Mouse (Mus musculus) telencephalon, adult 2 months (tissue): ENCODE measurements around the gene Fndc11.

Source experiments
- DNase-seq: peaks from one replicate; pipeline ENCODE4 v3.0.0-alpha.2; 2011; ENCODE audit warnings: low read depth, low spot score

Fndc11 gene

DNA sequence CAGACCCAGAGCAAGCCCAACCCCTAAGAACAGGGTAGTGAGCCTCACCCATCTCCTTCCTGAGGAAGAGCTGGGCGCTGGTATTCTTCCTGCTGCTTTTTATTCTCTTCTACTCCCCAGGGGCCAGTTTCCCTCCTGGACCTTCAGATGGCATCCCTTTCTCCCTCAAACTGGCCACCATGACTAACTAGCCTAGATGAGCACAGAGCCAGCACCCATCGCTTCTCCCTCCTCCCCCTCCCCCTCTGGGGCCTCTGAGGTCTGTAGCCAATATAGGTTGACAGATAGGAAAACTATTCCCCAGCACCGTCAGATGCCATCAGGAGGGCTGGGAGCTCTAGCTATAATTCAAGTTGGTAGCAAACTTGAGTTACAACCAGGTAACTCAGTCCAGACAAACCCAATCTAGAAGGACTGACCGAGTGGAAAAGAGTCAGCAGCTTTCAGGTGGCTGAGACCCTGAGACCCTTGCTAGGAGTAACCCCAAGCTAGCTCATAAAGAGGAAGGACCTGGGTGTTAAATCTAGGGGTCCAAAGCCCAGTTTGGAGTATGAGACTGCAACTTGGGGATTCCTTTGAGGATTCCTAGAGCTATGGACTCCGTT, 830 bp upstream of the Fndc11 start:
- no peak for DNase-seq

DNA sequence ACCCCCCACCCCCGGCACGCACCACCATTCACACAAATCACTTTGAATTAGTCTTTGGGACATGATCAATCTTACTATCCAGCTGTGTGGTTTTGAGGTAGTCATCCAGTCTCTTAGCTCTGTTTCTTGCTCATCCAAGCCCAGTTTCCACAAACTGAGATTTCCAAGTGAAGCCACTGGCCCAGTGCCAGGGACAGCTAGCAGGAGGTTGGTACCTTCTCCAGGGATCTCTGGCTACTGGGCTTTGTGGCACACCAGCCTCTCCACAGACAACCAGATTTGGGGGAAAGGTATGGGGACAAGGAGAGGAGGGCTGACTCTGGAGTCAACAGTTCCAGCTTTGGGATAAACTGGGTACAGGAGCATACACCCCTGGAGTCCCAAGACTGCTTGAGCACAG, 548 bp downstream of the Fndc11 start:
- DNase-seq: no peak

DNA sequence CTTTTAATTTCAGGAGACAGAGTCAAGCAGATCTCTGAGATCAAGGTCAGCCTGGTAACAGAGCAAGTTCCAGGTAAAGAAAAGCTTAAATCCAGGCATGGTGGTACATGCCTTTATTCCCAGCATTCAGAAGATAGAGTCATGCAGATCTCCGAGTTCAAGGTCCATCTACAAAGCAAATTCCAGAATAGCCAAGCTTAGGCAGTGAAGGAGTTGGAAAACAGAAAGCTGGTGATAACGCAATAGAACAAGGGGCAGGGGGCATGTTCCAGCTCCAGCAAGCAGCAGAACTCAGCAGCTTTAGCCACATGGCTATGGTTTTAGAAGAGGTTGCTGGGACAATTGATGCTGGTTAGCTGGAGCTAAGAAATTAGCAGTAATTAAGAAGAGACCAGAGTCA, 5.2 kb downstream of the Fndc11 start:
- DNase-seq: no peak

DNA sequence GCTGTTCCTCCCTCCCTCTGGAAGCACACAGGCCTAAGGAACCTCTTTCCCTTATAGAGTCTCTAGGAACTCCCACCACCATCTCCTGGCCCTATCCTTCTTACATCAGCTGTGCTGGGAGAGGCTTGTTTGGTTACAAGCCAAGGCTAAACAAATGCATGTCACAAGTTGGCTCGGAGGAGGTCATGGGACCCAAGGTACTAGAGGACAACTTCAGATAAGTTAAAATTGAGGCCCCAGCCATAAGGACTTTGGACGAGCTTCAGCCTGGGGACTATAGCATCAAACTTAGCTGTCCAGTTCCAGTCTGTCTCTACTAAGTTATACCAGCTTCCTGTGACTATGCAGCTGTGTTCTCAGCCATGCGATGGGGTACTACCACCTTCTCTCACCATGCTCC, 7.3 kb downstream of the Fndc11 start:
- DNase-seq: no peak

DNA sequence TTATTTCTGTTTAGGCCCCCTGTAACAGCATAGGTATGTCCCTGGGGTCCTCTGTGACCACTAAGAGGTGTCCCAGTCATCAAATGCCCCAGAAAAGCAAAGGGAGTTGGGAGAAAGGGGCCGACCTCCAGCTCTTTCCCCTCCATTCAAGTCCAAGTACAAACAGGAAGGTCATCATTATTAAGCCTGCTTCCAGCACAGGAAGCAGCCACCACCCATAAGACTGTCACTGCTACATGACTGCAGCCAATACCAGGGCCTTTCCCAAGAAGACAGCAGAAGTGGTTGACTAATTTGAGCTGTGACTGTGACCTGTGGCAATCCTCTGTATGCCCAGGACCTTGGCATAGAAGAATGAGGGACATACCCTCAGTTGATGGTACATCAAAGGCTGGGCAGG, 8.5 kb downstream of the Fndc11 start:
- no peak for DNase-seq

DNA sequence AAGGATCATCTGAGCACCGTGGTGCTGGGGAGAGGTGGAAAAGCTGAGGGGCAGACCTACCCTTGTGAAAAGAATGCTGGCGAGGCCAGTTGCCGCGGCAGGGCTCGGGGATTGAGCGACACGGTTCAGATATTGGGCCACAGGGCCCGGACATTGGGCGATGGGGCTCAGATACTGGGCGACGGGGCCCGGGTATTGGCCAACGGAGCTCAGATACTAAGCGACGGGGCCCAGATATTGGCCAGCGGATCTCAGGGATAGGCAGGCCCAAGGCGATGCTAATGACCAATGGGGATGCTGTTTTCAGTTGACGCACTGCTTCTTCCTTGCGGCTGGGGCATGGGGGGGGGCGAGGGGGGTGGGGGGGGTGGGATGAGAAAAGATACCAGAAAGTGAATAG, 11.4 kb downstream of the Fndc11 start:
- no peak for DNase-seq

DNA sequence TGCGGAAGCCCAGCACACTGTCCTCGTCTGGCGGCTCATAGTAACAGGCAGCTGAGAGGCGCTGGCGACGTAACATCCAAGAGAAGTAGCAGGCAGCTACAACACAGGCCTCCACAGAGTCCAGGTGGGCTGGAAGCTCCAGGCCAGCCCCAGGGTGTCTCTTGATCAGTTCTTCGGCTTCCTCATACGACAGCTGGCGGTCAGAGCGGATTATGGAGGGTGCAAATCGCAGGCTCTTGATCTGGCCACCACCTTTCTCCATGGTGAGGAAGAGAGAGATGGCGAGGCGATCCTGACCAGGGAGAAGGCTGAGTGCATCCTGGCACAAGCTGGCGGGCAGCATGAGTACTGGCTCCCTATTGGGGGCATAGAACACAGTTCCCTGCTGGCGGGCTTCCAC, 13.6 kb downstream of the Fndc11 start:
- no peak for DNase-seq

DNA sequence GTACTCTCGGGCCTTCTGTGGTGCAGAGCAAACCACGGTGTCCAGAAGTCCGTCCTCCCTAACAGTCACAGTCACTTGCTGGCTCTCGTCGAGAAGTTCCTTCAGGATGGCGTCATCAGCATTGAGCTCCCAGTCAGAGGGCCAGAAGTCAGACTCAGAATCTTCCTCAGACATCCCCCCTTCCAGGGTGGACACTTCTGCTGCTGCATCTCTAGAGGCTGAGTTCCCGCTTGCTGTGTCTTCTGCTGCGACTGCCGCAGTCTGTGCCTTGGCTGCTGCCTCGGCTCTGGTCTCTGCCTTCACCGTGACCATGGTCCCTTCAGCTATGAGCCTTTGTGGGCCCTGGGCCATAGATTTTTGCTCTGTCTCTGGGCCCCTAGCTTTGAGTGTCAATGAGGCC, 14.9 kb downstream of the Fndc11 start:
- no peak for DNase-seq

DNA sequence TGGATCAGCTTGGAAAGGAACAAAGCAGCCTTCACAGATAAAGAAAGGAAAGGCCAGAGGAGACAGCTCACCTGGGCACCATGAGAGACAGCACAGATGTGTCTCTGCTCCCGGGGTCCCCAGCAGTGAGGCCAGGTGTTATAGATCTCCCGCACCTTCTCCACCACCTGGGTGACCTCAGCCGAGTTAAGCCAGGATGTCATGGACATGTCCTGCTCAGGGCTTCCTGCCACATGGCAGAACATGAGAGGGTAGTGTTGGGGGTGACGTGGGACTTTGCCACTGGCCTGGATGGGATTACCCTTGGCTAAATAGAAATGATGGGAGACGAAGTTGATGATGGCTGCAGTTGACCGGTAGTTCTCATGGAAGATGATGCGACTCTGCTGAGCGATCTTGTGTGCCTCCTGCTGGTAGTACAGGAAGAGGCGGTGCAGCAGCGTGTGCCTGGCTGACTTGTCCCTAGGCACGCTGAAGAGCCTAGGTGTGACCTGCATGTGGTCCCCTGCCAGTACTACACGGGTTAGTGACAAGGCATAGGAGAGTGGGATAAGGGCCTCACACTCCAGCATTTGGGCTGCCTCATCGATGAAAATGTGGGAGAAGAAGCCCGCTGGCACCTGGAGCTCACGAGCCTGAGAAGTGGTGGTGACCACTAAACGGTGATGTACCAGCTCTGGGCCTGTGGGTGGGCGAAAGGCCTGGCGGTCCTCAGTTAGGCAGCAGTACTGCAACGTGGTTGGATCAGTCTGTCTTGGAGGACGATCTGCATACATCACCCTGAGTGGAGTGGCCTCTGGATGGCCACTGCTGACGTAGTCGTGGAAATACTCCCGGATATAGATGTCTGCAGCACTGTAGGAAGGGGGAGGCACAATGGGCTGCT, 16.1 kb downstream of the Fndc11 start:
- no peak for DNase-seq

DNA sequence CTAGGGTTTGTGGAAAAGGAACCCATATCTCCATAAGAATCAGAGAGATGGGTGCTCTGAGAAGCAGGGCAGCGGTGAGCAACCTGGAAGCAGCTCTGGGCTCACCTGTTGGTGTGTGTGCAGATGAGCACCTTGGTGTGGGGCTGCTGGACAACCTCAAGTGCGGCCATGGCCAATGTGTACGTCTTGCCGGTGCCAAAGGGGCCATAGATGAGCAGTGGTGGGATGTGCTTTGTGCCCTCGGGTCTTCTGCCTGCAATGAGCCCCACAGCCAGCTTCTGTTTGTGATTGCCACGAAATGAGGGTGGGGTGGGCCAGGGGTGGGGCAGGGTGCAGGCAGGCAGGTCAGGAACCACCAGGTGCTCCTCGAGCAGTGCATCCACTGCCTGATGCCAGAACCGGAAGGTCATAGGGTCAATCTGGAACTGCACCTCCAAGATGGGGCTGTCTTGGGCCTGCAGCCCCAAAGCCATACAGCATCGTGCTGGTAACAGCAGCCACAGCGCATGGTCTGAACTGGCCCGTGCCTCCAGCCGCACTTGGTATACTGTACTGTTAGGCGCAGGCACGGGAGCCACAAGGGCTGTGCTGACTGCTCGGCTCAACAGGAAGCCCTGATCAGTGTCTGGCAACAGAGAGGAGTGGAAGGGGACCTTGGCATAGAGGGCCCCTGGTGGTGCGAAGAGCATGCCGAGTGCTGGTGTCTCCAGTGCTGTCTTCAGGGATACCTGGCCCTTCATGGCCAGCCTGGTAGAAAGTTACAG, 17.6 kb downstream of the Fndc11 start:
- DNase-seq: no peak

DNA sequence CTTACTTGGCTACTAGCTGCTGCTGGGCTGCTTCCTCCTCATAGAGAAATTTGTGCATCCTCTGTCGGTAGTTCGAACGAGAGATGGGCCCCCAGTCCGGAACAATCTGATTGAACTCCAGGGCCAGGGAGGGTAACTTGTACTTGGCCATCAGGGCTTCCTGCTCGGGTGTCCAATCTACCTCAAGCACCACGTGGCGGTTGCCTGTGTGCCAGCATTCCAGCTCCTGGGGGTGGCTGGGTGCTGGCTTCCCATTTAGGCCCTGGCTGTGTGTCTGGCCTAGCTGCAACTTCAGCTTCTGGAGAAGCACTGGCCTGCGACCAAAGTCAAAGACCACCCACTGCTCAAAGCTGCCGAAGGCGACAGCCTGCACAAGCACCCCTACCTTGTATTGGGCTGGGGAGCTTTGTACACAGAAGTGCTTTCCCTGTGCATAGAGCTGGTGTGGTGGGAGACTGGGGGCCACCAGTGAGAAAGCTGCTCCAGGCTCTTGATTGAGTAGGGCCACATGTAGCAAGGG, 18.3 kb downstream of the Fndc11 start:
- no peak for DNase-seq

DNA sequence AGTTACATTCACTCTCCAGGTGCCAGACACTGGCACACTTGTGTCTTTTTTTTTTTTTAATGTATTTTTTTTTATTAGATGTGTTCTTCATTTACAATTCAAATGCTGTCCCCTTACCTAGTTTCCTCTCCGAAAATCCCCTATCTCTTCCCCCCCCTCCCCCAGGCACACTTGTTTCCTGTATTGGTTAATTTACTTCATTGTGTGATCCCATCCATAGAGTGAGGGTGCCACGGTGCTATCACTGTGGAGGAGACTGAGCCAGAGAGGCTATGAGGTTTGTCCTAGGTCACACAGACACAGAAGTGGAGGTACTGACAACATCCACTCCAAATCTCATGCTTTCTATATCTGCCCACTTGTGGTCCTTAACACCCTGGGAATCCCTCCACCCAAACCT, 19.0 kb downstream of the Fndc11 start:
- DNase-seq: no peak

DNA sequence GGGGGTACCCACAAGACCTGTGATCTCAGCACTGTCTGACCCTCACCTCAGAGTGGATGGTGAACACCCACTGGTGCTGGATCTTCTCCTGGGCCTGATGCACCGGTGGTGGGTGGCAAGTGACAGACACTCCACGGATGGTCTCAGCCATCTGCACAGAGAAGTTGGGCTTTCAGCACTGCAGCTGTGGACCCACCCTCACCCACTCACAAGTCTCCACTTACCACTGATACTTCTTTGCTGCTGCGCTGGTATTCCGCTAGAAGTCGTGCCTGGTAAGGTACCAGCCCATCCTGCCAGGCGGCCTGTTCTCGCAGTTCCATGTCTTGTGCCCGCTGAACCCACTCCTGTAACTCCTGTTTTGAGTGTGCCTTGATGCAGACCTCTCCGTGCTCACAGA, 19.4 kb downstream of the Fndc11 start:
- DNase-seq: no peak

DNA sequence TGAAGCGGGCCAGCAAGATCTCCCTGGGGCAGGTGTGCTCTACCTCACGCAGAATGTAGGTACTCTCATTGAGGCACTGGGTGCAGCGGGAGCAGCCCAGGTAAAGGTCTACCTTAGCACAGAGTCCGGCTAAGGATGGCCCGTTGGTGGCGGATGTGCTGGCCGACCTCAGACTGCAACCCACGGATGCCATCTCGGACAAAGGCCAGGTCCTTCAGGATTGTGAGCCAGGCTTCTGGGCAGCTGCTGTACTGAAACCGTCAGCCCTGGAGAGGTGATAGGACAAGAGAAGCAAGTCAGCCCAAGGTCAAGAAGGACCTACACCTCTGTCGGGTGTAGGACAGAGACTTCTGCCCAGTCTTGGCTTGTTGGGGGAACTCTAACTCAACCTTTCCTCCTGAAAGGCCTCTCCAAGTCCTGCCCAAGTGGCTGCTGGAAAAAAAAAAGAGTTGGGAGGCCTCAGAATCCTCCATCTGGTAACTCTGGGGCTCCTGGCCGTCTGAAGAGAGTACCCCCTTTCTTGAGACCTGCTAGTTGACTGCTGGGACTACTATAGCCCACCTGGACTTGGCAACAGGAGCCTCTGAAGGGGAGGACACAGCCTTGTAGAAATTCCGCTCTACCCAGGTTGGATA, 21.1 kb downstream of the Fndc11 start:
- no peak for DNase-seq

DNA sequence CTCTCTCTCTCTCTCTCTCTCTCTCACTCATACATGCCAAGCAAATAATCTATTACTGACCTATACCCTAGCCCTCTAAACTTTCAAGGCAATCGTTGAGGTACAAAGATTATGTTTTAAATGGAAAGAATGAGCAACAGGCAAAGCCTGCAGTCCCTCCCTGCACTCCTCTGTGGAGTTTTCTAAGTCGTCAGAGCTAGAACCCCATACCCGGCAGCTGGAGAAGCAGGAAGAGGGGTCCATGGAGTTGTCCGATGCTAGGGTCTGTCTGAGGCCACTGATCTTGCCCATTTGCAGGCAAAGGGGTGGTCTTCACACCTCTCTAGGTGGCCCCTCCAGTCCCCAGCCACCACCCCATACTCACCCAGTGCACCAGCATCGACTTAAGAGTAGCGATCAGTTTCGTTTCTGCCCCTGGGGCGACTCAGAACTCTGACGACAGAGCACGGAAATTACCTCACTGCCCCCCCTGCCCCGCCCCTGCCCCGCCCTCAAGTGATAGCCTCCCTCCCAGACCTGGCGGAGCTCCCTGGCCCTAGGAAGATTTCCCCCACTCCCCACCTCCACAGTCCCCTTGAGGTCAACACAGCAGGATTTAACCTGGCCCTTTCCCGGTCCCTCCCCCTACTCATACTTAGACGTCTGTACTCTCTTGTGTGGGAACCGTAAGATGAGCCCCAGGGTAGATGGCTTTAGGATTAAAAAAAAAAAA, 21.9 kb downstream of the Fndc11 start, which contains the start of gene Helz2:
Helz2 (minus strand) TSS at position 426 of the 712 bp plus-strand sequence.
- no peak for DNase-seq

DNA sequence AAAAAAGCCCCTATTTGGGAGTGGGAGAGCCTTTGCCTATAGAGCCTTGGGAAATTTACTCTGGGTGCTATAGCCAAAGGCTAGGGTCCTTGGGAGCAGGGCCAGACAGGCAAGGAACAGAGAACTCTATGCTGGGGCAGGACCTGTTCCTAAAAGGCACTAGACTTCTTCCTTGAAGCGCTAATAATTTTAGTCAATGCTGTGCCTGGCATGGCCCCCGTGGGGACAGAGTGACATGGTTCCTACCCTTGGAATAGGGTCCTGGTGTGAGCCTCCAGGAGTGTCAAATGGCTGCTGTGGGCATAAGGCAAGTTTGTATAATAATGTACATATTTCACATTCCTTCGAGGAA, 22.5 kb downstream of the Fndc11 start:
- no peak for DNase-seq

DNA sequence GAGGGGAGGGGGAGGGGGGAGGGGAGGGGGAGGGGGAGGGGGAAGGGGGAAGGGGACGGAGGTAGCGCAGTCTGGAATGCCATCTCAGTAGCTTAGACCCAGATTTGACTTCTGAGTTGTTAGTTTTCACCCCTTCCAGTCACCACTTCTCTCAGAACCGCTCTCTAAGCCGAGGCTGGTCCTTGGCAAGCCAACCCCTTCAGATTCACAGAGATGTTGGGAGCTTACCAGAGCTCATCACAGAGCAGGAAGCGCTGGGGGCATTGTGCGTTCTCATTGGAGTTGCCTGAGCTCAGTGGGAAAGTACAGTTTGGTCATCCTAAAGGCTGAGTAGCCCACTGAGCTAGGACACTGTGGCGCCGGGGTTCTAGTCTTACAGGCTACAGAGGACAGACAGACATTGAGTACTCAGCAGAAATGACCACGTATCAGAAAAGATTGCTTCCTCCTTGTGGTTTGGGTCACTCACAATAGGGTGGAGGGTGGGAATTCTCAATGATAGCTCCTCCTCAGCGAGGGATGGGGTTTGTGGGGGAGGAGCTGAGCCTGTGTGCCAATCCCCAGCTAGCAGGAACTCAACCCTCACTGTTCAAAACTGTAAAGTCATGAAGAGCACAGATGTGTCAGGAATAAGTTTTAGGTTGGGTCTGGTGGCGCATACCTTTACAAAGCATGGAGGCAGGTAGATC, 24.0 kb downstream of the Fndc11 start:
- DNase-seq: no peak

DNA sequence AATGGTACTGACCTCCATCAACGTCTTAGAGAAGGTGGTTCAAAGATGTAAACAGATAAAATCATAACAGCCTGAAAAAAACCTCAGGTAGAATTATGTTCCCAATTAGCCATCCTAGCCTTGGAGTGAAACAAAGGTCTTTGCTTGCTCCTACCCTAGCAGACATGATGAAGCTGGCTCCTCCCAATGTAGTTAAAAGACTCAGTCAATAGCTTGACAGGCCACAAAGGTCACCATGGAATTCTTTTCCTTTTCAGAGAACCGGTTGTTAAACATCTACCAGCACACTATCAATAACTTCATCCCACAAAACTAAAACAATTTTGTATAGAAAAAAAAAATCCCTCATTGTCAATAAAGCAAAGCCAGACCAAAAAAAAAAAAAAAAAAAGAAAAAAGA, 25.2 kb downstream of the Fndc11 start:
- no peak for DNase-seq

DNA sequence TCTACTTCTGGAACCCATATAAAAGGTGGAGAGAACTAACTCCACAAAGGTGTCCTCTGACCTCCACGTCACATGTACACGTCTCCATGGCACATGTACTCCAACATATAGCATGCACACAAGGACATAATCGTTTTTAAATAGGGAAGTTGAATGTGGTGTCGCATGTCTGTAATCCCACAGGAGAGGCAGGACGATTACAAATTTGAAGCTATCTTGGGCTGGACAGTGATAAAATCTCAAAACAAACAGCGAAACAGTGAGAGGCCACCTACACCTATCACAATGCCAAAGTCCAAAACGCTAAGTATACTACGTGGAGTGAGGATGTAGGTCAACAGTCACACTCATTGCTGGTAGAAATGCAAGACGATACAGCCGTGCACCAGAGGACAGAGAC, 29.4 kb downstream of the Fndc11 start:
- no peak for DNase-seq

DNA sequence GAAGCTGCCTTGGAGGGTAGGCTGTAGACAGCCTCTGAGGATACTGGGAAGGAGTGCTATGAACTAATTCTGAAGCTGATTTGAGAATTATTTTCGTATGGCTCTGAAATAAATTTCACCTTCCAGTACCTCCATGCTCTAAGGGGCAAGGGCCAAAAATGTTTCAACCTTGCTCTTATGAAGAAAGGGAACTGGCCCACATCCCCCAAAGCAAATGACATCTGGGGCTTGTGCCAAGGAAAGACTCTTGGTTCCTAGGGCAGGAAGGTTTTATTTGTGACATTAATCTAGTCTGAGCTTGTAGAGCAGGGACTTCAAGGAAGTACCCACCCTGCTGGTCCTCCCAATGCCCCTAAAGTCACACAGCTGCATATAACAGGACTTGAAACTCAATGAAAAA, 32.0 kb downstream of the Fndc11 start:
- no peak for DNase-seq

DNA sequence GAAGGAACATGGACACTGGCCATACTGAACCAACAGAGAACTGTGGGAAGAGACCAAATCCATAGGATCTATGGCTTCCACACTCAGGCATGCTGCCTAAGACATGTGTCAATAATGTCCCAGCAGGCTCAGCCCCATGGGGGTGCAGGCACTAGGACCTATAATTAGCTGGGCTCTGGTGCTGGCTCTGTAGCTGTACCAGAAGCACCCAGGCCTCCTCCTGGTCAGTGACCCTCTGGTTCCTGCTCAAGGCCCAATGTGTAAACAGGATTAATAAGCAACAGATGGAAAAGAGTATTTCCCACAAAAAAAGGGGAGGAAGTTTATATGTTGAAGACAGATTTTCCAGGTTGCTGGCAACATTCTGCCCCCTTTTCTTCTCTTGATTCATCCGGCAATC, 33.4 kb downstream of the Fndc11 start:
- DNase-seq: no peak
